Mouse (Mus musculus): Measurements from ENCODE around the gene Tmem132d. TPM values are rescaled to one million over a fixed set of nuclear protein-coding genes. Genes with fewer than 3 reads are reported as not detected.

The Tmem132d gene
- polyA plus RNA-seq, 1 experiment from 2014 or later = 1.2 TPM

DNA sequence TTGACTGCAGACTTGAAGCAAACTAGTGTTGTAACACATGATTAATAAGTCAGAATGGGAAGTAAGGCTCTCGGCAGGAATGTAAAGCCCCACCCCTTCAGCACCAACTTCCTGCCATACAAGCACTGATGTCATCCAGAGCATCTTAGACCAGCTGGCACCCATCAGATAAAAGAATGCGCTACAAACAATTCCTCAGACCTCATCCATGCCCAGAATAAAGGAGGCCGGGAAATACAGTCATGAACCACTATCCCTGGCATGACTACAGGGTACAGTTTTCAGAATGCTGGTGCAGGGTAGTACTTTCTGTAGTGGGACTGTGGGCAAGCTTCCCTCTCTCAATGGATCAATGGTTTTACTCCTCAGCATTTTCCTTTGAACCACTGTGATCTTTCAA lies 310.2 kb downstream of the Tmem132d start:
- H3K9me3 ChIP-seq = no peaks in the 10 kb centered on the region
- H3K27me3 ChIP-seq = no peaks in the 10 kb centered on the region
- no peaks in the 10 kb centered on the region for H3K4me1 ChIP-seq
- ATAC-seq (replicated peaks) = no peak
- no peaks in the 10 kb centered on the region for H3K36me3 ChIP-seq
- no peak overlapping the region for H3K4me2 ChIP-seq (replicated peaks)
- no peak overlapping the region for H3K9ac ChIP-seq (replicated peaks)
- WGBS = 75% methylated on average over 3 of the region's 3 CpGs
- H3K4me3 ChIP-seq = no peak overlapping the region
- no peak overlapping the region for H3K27ac ChIP-seq (replicated peaks)

DNA sequence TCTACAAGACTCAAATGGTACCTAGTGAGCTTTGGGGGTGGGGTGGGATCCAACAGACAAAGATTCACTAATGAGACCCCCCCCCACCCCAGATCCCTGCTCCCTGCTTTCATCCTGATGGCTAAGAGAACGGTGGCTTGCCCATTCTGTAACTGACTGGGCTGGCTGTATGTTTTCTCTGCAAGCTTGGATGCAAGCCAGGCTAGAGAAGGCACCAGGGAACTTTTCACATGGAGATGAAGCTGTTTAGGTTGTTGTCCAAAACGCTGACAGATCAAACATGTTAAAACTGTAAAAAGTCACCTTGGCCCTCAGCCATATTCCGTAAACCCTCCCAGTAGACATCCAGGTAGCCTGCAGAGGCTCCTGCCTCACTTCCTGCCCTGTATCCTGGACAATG lies 313.7 kb downstream of the Tmem132d start:
- Histone ChIP-seq H3K9ac (replicated peaks) (no peak overlapping the region), H3K36me3 (no peaks in the 10 kb centered on the region), H3K4me2 (replicated peaks) (no peak overlapping the region), H3K27me3 (no peaks in the 10 kb centered on the region), H3K27ac (replicated peaks) (no peak overlapping the region), H3K9me3 (no peaks in the 10 kb centered on the region), H3K4me3 (no peak overlapping the region), H3K4me1 (no peaks in the 10 kb centered on the region)
- ATAC-seq (replicated peaks) = no peak
- 23% methylated on average over 3 of the region's 3 CpGs for WGBS

DNA sequence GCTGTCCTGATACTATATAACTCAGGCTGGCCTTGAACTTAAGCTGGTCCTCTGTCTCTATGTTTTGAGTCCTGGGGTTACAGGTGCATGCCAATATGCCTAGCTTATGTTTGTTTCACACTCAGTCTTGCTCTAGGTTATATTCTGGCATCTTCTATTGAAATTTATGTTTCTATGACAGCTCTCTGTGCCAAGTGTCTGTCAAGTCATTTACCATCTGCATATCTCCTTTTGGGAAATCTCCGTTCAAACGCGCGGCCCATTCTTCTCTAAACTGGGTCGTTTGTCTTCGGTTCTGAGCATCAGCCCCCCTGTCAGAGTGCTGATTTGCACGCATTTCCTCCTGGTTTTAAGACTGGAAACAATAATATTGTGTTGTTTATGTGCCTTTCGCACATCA lies 319.8 kb downstream of the Tmem132d start:
- WGBS = 67% methylated on average over 8 of the region's 8 CpGs
- no peaks in the 10 kb centered on the region for H3K36me3 ChIP-seq
- H3K27ac ChIP-seq (replicated peaks) = peak overlapping the region; percentile 53
- no peak overlapping the region for H3K4me3 ChIP-seq
- H3K9me3 ChIP-seq = 0 out of 2 replicates have a peak, but pooled peaks cover 3% of the 10 kb centered on the region
- no peak; the same call in 1 of the 2 replicates for ATAC-seq (replicated peaks)
- H3K27me3 ChIP-seq = no peaks in the 10 kb centered on the region
- no peak overlapping the region for H3K4me2 ChIP-seq (replicated peaks)
- H3K4me1 ChIP-seq = peaks cover 11% of the 10 kb centered on the region; the same call in 1 of the 2 replicates
- H3K9ac ChIP-seq (replicated peaks) = no peak overlapping the region

DNA sequence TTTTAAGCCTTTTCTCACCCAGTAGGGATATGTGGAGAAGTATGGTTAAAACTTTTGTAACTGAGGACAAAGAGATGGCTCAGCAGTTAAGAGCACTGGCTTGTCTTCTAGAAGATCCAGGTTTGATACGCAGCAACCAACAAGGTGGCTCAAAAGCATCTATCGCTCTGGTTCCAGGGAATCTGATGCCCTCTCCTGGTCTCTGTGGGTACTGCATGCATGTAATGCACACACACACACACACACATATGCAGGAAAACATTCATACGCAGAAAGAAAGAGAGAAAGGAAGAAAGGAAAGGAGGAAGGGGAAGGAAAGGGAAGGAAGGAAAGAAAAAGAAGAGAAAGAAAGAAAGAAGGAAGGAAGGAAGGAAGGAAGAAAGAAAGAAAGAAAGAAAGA lies 320.4 kb downstream of the Tmem132d start:
- no peak overlapping the region for H3K27ac ChIP-seq (replicated peaks)

DNA sequence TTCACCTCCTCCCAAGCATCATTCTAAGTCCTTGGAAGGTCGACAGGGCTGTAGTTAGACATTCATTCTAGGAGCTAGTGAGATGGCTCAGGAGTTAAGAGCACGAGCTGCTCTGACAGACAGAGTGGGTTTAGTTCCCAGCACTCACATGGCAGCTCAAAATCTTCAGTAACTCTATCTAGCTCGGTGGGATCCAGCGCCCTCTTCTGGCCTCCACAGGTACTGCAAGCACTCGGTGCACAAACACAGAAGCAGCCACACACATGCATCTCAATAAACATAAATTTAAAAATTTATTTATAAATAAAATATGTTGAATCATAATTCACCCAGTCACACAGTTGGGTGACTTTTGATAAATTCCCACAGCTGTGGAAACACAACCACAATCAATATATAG lies 321.2 kb downstream of the Tmem132d start:
- Histone ChIP-seq H3K27me3 (no peaks in the 10 kb centered on the region), H3K4me1 (peaks cover 11% of the 10 kb centered on the region; the same call in 1 of the 2 replicates), H3K9ac (replicated peaks) (no peak overlapping the region), H3K4me2 (replicated peaks) (no peak overlapping the region), H3K4me3 (no peak overlapping the region), H3K36me3 (no peaks in the 10 kb centered on the region), H3K9me3 (0 out of 2 replicates have a peak, but pooled peaks cover 3% of the 10 kb centered on the region), H3K27ac (replicated peaks) (no peak overlapping the region)
- ATAC-seq (replicated peaks) = no peak
- 81% methylated on average over 5 of the region's 5 CpGs for WGBS

More for the DNA sequence above, 320.4 kb downstream of the Tmem132d start:
- 98% methylated on average over 3 of the region's 3 CpGs for WGBS
- H3K4me1 ChIP-seq = peaks cover 11% of the 10 kb centered on the region; the same call in 1 of the 2 replicates
- no peak overlapping the region for H3K4me2 ChIP-seq (replicated peaks)
- no peak overlapping the region for H3K9ac ChIP-seq (replicated peaks)
- ATAC-seq (replicated peaks) = no peak
- H3K9me3 ChIP-seq = 0 out of 2 replicates have a peak, but pooled peaks cover 3% of the 10 kb centered on the region
- no peaks in the 10 kb centered on the region for H3K27me3 ChIP-seq
- H3K36me3 ChIP-seq = no peaks in the 10 kb centered on the region
- no peak overlapping the region for H3K4me3 ChIP-seq

DNA sequence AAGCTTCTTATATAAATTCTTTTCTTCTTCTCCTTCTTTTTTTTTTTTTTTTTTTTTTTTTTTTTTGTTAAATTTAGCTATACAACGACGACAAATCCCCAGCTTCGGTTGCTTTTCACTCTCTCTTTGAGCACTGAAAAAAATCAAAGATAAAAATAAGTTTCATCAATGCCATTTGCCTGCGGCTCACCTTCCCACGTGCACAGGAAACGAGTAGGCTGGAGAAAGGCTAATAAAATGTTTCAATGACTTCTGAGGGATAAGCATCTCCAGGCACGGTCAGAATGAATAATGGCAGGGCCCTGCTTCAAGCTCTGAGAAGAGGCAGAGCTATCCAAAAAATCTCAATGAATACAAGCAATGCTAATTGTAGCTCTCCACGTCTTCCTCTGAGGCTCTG lies 330.3 kb downstream of the Tmem132d start:
- WGBS = 76% methylated on average over 8 of the region's 8 CpGs
- H3K4me3 ChIP-seq = no peak overlapping the region
- H3K36me3 ChIP-seq = no peaks in the 10 kb centered on the region
- H3K9me3 ChIP-seq = no peaks in the 10 kb centered on the region
- H3K27me3 ChIP-seq = no peaks in the 10 kb centered on the region
- no peak overlapping the region for H3K27ac ChIP-seq (replicated peaks)
- no peak overlapping the region for H3K4me2 ChIP-seq (replicated peaks)
- no peaks in the 10 kb centered on the region; the same call in 1 of the 2 replicates for H3K4me1 ChIP-seq
- H3K9ac ChIP-seq (replicated peaks) = no peak overlapping the region
- no peak for ATAC-seq (replicated peaks)

DNA sequence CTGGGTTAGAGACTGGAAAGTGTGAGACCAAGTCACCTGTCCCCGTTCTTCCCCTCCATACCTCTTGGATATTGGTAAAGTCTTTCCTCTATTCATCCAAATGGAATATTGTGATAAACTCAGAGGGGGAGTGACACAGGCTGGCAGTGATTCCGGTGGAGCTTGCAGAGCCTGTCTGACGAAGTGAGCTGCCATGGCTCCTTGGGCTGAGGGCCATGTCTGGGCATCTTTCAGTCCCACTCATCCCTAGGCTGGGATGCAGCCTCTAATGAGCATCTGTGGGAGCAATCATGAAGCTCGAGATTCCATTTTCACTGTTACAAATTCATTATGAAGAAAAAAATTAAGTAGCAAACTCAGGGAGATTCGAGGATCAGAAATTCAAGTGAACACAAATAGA lies 332.5 kb downstream of the Tmem132d start:
- H3K36me3 ChIP-seq = no peaks in the 10 kb centered on the region
- no peak overlapping the region for H3K9ac ChIP-seq (replicated peaks)
- H3K4me2 ChIP-seq (replicated peaks) = no peak overlapping the region
- H3K4me3 ChIP-seq = no peak overlapping the region
- ATAC-seq (replicated peaks) = no peak
- no peak overlapping the region for H3K27ac ChIP-seq (replicated peaks)
- WGBS = 67% methylated on average over 5 of the region's 5 CpGs
- H3K27me3 ChIP-seq = no peaks in the 10 kb centered on the region
- H3K4me1 ChIP-seq = no peaks in the 10 kb centered on the region; the same call in 1 of the 2 replicates
- no peaks in the 10 kb centered on the region for H3K9me3 ChIP-seq

DNA sequence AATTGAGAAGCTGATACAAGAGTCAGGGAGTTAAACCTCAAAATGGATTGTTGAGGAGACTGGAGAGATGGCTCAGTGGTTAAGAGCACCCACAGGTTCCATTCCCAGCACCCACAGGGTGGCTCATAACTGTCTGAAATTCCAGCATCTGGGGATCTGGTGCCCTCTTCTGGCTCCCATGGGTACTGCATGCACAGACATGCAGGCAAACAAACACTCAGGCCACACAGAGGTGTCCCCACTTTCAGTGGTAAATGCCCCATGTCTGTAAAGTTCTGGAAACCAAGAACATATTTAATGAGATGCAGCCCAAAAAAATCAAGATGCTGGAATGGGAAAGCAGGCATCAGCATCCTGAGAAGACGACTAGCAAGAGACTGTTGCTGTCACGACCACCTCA lies 333.4 kb downstream of the Tmem132d start:
- Histone ChIP-seq H3K4me1 (no peaks in the 10 kb centered on the region; the same call in 1 of the 2 replicates), H3K27me3 (no peaks in the 10 kb centered on the region), H3K27ac (replicated peaks) (no peak overlapping the region), H3K36me3 (no peaks in the 10 kb centered on the region), H3K4me3 (no peak overlapping the region), H3K9ac (replicated peaks) (no peak overlapping the region), H3K9me3 (no peaks in the 10 kb centered on the region), H3K4me2 (replicated peaks) (no peak overlapping the region)
- WGBS = 78% methylated on average over 2 of the region's 2 CpGs
- ATAC-seq (replicated peaks) = no peak

DNA sequence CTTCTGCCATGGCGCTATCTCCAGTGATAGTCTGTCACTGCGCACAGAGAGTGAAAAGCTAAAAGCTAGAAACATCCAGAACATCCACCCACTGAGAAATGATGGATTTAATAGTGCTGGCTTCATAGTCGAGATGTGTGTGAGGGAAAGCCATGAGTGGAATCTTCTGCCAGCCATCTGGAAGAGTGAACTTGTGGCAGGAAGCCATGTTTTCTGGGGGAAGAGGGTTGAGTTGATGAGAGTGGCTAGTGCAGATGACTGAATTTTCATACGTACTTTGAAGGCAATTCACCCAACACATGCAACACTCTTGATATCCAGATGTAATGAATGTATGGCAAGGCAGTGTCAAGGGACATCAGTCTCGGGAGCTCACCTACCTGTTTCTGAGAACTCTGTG lies 342.3 kb downstream of the Tmem132d start:
- no peak overlapping the region for H3K4me3 ChIP-seq
- no peaks in the 10 kb centered on the region for H3K9me3 ChIP-seq
- H3K27me3 ChIP-seq = no peaks in the 10 kb centered on the region
- H3K4me2 ChIP-seq (replicated peaks) = no peak overlapping the region
- no peaks in the 10 kb centered on the region for H3K36me3 ChIP-seq
- H3K27ac ChIP-seq (replicated peaks) = no peak overlapping the region
- no peaks in the 10 kb centered on the region for H3K4me1 ChIP-seq
- no peak overlapping the region for H3K9ac ChIP-seq (replicated peaks)
- 82% methylated on average over 5 of the region's 5 CpGs for WGBS
- no peak for ATAC-seq (replicated peaks)

DNA sequence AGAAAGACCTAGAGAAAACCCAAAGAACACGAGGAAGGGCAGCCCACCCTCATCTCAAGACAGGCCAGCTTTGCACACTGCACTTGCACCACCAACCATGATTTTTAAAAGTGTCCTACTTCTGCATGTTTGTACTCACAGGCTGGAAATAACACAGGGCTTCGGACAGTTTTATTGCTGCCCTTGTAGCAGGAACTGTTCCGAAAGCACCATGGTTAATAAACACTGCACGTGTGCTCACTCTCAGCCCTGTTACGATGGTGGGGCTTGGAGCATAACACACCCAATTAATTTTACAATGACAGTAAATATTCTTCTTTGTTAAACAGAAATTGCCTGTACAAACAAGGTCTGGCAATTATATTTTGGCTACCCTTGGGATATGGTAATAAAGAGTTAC lies 357.4 kb downstream of the Tmem132d start:
- Histone ChIP-seq H3K27me3 (no peaks in the 10 kb centered on the region), H3K4me3 (no peak overlapping the region), H3K27ac (replicated peaks) (no peak overlapping the region), H3K9ac (replicated peaks) (no peak overlapping the region), H3K4me2 (replicated peaks) (no peak overlapping the region), H3K9me3 (no peaks in the 10 kb centered on the region), H3K36me3 (no peaks in the 10 kb centered on the region), H3K4me1 (no peaks in the 10 kb centered on the region)
- no peak for ATAC-seq (replicated peaks)
- WGBS = 72% methylated on average over 5 of the region's 5 CpGs

DNA sequence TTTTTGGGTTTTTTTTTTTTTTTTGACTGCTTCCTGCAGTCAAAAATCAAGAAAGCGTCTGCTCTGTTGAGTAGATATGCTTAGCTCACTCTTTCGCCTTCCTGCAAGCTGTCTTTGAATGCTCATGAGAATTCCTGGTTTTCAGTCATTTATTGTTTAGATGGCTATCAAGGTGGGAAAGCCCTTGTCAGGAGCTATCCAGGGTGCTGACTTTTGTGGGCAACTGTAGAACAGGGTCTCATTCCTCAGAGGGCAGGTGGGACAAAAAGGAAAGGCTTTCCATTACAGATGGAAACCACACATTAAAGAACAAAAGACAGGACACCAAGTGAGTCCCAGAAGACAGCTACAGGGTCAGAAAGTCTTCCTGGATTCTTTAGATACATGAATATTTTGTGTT lies 360.3 kb downstream of the Tmem132d start:
- WGBS = 86% methylated on average over 2 of the region's 2 CpGs
- Histone ChIP-seq H3K4me2 (replicated peaks) (no peak overlapping the region), H3K4me1 (no peaks in the 10 kb centered on the region), H3K36me3 (no peaks in the 10 kb centered on the region), H3K4me3 (no peak overlapping the region), H3K27ac (replicated peaks) (no peak overlapping the region), H3K9ac (replicated peaks) (no peak overlapping the region), H3K9me3 (no peaks in the 10 kb centered on the region), H3K27me3 (no peaks in the 10 kb centered on the region)
- no peak for ATAC-seq (replicated peaks)

DNA sequence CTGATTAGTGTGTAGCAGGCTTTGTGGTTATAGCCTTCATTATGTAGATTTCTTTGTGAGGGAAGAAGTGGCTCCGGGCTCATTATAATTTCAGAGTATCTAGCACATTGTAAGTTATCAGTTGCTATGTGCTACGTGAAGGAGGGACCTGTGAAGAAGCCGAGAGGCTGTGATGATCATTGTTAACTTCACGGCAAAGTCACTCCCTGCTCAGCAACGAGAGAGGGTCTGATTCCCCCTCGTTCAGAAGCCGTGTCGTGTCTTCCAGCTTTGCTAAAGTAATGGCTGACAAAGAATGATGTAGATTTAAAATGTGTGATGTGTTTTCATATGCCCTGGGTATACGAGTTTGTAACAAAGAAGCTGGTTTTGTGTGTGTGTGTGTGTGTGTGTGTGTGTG lies 391.1 kb downstream of the Tmem132d start:
- no peaks in the 10 kb centered on the region for H3K27me3 ChIP-seq
- H3K9ac ChIP-seq (replicated peaks) = no peak overlapping the region
- no peaks in the 10 kb centered on the region for H3K9me3 ChIP-seq
- H3K36me3 ChIP-seq = no peaks in the 10 kb centered on the region
- 57% methylated on average over 9 of the region's 9 CpGs for WGBS
- no peaks in the 10 kb centered on the region for H3K4me1 ChIP-seq
- ATAC-seq (replicated peaks) = no peak
- no peak overlapping the region for H3K4me3 ChIP-seq
- no peak overlapping the region for H3K27ac ChIP-seq (replicated peaks)
- no peak overlapping the region for H3K4me2 ChIP-seq (replicated peaks)

DNA sequence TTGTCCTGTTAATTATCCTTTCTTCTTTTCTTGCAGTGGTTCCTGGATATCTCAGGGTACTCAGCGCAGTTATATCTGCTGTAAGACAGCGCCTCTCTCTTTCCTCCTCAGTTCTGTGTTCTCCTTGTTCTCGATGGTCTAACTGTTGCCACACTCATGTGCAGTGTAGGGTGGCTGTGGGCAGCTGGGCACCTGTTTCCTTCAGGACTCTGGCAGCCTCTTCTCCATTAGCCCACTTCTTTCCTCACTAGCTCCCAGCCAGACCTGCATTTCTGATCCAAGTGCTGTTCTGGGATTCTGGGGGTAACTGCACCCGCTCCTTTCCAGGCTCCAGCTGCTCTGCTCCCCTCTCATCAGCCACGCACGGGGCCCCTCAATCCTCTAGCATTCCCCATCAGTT lies 392.8 kb downstream of the Tmem132d start:
- 71% methylated on average over 6 of the region's 6 CpGs for WGBS

More for the DNA sequence above, 392.8 kb downstream of the Tmem132d start:
- H3K27ac ChIP-seq (replicated peaks) = no peak overlapping the region
- H3K9me3 ChIP-seq = no peaks in the 10 kb centered on the region
- H3K4me1 ChIP-seq = no peaks in the 10 kb centered on the region
- H3K9ac ChIP-seq (replicated peaks) = no peak overlapping the region
- no peaks in the 10 kb centered on the region for H3K36me3 ChIP-seq
- H3K4me3 ChIP-seq = no peak overlapping the region
- H3K27me3 ChIP-seq = no peaks in the 10 kb centered on the region
- no peak overlapping the region for H3K4me2 ChIP-seq (replicated peaks)
- no peak for ATAC-seq (replicated peaks)

Measured in forebrain, embryonic 15.5 days (tissue).